Mouse (Mus musculus): ENCODE data around the gene Cluap1.
"Not testable (repeated sequence)": the region's sequence is repeated elsewhere in the genome, so short reads cannot be mapped to it uniquely, and the experiment has no call there.

Gene Cluap1

DNA sequence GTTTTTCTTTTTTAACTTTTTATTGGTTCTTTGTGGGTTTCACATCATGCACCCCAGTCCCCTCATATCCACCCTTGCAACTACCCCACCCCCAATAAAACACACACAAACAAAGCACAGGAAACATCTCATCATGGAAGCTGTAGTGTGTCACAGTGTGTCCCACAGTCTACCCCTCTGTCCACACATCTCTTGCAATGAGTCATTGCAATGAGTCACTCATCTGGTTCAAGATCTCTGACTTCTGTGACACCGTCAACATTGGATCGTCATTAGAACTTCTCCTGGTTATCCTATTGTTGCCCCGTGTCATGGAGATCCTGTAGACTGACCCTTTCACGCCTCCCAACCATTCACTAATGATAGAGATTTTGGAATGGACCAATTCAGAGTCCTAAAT lies 26.1 kb downstream of the Cluap1 start:
- DNase-seq (ENCODE audit: low read depth) = no peak

DNA sequence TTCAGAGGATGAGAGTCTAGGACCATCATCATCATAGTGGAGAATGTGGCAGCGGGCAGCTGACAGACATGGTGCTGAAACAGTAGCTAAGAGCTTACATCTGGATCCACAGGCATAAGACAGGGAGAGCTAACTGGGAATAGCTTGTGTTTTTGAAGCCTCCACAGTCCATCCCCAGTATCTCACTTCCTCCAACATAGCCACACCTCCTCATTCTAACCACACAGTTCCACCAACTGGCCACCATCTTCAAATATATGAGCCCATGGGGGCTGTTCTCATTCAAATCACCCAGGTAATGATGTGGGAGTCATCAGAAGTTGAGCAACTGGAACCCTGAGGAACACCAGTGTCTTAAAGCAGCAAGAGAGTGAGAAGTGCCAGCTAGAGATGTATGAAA lies 42.5 kb downstream of the Cluap1 start:
- DNase-seq (ENCODE audit: low read depth) = no peak

DNA sequence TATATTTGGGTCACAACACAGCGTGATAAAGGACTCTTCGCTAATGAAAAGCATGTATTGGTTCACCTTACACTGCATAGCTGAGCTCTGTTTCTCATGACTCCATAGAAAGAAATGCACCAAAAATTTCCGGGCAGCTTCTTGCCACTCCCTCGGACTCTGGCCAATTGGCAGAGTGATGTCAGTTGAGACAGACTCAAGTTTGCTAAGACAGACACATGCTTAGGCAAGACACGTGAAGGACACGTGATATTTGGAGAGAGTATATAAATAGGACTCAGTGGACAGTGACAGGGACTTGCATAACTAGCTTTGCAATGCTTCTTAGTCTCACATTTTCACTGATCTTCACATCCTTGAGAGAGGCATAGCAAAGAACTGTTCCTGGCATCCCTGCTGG lies 47.8 kb downstream of the Cluap1 start:
- DNase-seq (ENCODE audit: low read depth) = no peak

DNA sequence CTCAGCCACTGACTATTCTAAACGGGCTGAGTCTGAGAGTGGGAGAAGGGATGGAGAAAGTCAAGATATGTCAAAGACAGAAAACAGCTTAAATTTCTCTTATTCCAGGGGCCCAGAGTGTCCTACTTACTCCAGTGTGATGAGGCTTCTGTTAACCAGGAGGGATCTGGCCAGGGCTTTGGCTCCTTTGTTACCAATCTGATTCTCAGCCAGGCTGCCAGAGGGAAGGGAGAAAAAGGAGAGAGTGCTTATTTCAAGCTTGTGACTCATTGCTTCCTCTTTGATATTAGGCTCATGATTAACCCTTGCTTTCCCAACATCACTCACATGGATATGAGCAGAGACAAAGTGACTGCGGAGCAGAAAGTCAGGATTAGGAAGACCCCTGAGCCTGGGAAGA lies 50.7 kb downstream of the Cluap1 start:
- no peak for DNase-seq (ENCODE audit: low read depth)

DNA sequence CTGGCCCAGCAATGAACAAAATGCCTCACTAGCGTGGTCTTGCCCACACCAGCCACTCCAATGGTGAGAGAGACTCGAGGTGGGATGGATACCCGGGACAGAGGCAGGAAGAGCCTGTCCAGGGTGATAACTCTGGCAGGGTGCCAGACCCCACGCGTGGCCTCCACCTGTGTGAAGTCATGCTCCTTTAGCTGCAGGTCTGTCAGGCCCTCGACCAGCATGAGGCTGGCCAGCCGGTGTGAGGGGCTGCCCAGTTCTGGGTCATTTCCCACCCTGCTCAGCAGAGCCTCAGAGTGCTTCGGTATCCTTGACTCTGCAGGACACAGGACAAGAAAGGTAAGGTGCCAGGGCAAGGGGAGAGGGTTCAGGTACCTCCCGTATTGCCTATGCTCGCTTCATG lies 56.4 kb downstream of the Cluap1 start:
- no peak for DNase-seq (ENCODE audit: low read depth)

DNA sequence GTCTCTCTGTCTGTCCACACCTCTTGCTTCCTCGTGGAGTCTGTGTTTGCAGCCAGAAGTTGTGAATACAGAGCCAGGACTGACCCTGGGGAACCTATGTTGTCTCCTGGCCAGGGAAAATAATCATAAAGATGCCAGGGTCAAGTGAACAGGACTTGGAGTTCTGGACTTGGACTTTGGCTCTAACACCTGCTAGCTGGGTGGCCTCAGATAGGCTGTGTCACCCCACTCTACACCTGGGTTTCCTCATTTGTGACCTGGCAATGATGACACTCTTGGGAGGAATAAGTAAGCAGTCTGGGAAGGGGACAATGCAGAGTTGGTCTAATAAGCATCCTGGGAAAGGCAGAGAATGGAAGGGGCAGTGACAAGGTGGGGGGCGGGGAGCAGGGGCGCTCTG lies 56.9 kb downstream of the Cluap1 start:
- no peak for DNase-seq (ENCODE audit: low read depth)

DNA sequence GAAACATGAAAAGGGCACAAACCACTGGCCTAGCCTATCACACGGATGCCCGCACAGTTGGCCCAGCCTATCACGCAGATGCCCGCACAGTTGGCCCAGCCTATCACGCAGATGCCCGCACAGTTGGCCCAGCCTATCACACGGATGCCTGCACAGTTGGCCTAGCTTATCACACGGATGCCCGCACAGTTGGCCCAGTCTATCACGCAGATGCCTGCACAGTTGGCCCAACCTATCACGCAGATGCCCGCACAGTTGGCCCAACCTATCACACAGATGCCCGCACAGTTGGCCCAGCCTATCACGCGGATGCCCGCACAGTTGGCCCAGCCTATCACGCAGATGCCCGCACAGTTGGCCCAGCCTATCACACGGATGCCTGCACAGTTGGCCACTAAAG lies 65.9 kb downstream of the Cluap1 start:
- DNase-seq (ENCODE audit: low read depth) = not testable (repeated sequence)

DNA sequence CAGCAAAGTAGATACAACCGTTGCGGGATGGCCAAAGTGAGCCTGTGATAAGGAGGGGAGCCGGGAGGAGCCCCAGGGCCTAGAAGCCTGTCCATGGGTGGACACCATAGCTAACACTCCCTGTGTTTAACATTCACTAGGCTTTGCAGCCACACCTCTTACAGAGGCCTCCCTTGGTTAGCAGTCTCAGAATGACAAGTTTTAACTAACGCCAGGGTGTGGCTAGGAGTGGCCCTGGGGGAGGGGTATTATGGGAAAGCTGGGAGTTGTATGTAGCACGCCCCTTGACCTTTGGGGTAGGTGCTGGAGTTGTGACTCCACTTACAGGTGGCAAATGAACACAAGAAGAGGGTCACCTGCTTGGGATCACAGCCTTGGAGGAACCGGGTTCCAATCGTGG lies 67.1 kb downstream of the Cluap1 start:
- DNase-seq (ENCODE audit: low read depth) = no peak

DNA sequence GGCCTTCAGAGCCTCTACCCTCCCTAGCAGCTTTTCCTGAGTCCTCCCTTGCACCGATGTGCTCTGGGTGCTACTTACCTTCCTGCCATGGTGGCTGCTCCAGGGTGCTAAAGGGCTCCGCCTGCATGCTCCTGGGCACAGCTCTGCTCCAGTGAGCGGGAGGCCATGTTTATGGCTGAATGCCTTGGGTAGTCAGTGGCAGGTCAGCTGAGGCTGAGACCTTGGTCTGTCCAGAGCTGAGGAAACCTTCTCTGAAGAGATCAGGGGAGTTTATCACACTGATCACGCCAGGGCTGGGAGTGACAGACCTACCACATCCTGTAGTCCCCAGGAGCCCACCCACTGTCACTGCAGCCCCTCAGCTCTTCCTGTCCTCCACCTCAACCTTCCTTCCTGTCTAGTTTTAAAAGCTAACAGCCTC lies 67.7 kb downstream of the Cluap1 start, which contains the start of gene Nlrc3:
Gene Nlrc3, minus strand, starts transcription at position 382 of the 421 bp plus-strand sequence.
- no peak for DNase-seq (ENCODE audit: low read depth)

DNA sequence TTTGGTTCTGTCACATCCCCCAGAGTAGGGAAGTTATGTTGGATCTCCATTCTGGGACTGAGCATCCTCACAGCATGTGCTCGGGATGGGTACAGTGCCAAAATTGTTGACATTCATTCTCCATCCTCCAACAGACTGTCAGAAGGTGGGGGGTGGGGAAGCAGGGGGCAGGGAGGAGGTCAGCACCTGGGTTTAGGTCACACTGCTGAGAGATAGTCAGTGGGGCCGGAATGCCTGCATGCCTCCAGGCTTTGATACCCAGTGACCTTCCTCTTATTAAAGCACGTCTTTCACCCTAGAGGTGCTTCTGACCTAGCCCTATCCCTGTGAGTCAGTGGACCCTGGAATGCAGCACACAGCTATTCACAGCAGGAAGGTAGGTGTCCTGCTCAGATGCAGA lies 68.1 kb downstream of the Cluap1 start:
- no peak for DNase-seq (ENCODE audit: low read depth)

DNA sequence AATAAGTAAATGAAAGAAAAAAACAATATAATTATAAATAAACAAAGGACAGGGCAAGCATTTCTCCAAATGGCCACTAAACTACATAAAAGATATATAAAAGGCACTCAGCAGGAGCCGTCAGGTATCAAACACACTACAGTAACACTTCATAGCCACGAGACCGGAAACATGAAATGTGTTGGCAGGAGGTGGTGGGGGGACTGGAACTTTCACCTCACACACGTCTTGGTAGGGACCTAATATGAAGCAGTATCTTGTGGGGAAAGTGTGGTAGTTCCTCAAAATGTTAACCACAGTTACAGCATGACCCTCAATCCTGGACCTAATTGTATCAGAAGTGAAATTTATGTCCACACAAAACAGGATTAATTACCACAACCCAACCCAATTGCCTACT lies 73.6 kb downstream of the Cluap1 start:
- no peak for DNase-seq (ENCODE audit: low read depth)

DNA sequence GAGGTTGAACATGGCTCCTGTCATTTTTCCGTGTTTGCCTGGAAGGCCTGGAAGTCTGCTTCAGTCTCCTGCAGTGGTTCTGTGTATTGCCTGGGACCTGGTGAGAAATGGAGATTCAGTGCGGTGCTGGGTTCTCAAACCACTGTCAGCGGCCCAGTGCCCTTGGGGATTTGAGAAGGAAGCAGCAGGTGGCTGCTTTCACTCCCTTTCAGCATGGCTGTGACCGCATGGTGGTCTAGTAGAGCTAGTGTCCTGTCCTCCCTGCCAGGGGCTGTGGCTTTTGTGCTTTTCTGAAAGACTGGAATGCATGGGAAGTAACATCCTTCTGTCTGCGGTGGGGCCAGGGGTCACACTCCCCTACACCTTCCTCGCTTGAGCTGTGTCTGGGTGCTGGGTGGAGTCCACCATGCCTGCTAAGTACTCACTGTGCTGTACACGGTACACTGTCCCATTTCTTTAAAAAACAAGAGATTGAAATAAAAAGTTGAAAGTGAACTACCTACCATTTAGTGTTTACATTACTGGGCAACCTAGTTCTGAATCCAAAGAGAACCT lies 74.6 kb downstream of the Cluap1 start:
- no peak for DNase-seq (ENCODE audit: low read depth)

DNA sequence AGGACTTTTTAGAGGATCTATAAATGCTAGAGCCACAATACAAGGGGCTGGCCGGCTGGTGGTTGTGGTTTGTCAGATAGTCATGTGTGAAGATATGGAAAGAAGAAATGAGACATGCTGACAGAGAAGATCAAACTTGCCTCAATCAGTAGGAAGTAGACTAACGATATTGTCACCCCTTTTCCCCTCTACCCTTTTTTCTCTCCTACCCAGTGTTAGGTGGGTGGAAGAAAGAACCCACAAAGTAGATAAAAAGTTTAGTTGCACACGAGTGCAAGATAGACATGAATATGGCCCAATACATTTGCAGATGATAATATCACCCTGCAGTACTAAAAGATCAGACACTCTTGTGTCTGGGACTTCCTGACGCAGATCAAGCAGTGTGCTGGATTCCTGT lies 79.8 kb downstream of the Cluap1 start:
- DNase-seq (ENCODE audit: low read depth) = no peak

Data from c-Kit-positive CD71-positive TER-119-negative erythroid progenitor cells, embryonic 14.5 days (primary cell).